ENCODE assay signal across 8 mouse cellular contexts in genomic region chr13:14065028-14065380, GRCm38 (mm10). TPM values are rescaled to one million over a fixed set of nuclear protein-coding genes. Genes with fewer than 3 reads are reported as not detected.
DNase-seq lines count a peak whose midpoint lies in the region; ATAC-seq and TF ChIP-seq lines count a peak whose summit lies in the region.

No protein-coding gene starts in this region.

- peak overlapping the region; percentile 83 for H3K4me2 ChIP-seq in liver, embryonic 12.5 days

- no peak for DNase-seq in cerebellum, adult 2 months
- no peak for DNase-seq in cerebellum, postnatal 25 days
- DNase-seq in thymus, adult 2 months = no peak
- no peak for DNase-seq in thymus, postnatal 25 days
- DNase-seq in right cerebral cortex, postnatal 14 days = no peak
- DNase-seq in thymus, adult 18-20 months = no peak
- DNase-seq in right cerebral cortex, postnatal 4 days = no peak

- WGBS in cerebellum, adult 2 months = 5% methylated on average over 9 of the region's 9 CpGs
- 3% methylated on average over 9 of the region's 9 CpGs for whole genome bisulfite sequencing in thymus, adult 2 months
- WGBS in liver, embryonic 12.5 days (ENCODE audit: insufficient replicate concordance) = 20% methylated on average over 9 of the region's 9 CpGs

- no peak for TF ChIP-seq POLR2A in cerebellum, adult 2 months (IDR thresholded peaks at IDR 0.05; ENCODE audit: borderline replicate concordance, insufficient read depth, low read length)
- no peak for TF ChIP-seq POLR2A in thymus, adult 2 months (IDR thresholded peaks at IDR 0.05; ENCODE audit: control insufficient read depth, extremely low read depth, insufficient read depth, low read length, poor library complexity)

- ATAC-seq in liver, embryonic 12.5 days = no peak

- no peaks in the 10 kb centered on the region for H3K27me3 ChIP-seq in cerebellum, adult 2 months (ENCODE audit: control insufficient read depth, insufficient read depth, low read length)
- H3K27me3 ChIP-seq in thymus, adult 2 months (ENCODE audit: control insufficient read depth, insufficient read depth, low read length) = no peaks in the 10 kb centered on the region
- H3K27me3 ChIP-seq in liver, embryonic 12.5 days (replicated peaks) = no peaks in the 10 kb centered on the region

- peaks cover 4% of the 10 kb centered on the region; the same call in 1 of the 2 replicates for H3K4me1 ChIP-seq in cerebellum, adult 2 months (ENCODE audit: control insufficient read depth, insufficient read depth, low read length)
- H3K4me1 ChIP-seq in thymus, adult 2 months (replicated peaks; ENCODE audit: control insufficient read depth, insufficient read depth, low read length) = 0 out of 2 replicates have a peak, but pooled peaks cover 3% of the 10 kb centered on the region
- peaks cover 34% of the 10 kb centered on the region for H3K4me1 ChIP-seq in liver, embryonic 12.5 days

- H3K9me3 ChIP-seq in liver, embryonic 12.5 days (replicated peaks) = no peaks in the 10 kb centered on the region

- H3K36me3 ChIP-seq in thymus, adult 2 months (ENCODE audit: control insufficient read depth, insufficient read depth, low read length) = no peaks in the 10 kb centered on the region
- peaks cover 24% of the 10 kb centered on the region; the same call in 1 of the 2 replicates for H3K36me3 ChIP-seq in liver, embryonic 12.5 days

- H3K4me3 ChIP-seq in cerebellum, adult 2 months (replicated peaks; ENCODE audit: insufficient read depth, low read depth, low read length) = peak overlapping the region; percentile 73
- peak overlapping the region; percentile 93 for H3K4me3 ChIP-seq in thymus, adult 2 months (ENCODE audit: control insufficient read depth, insufficient read depth, low read length)
- H3K4me3 ChIP-seq in liver, embryonic 12.5 days = peak overlapping the region; percentile 100

- H3K9ac ChIP-seq in liver, embryonic 12.5 days = peak overlapping the region; percentile 99

- no peak for TF ChIP-seq CTCF in cerebellum, adult 2 months (IDR thresholded peaks at IDR 0.05; ENCODE audit: borderline replicate concordance, insufficient read depth, low read depth, low read length)
- TF ChIP-seq CTCF in thymus, adult 2 months (IDR thresholded peaks at IDR 0.05; ENCODE audit: borderline replicate concordance, control insufficient read depth, extremely low read depth, insufficient read depth, low read length, poor library complexity) = no peak

- no peak overlapping the region for H3K27ac ChIP-seq in cerebellum, adult 2 months (ENCODE audit: insufficient read depth, low read length)
- no peak overlapping the region for H3K27ac ChIP-seq in thymus, adult 2 months (ENCODE audit: control insufficient read depth, insufficient read depth, low read length)
- H3K27ac ChIP-seq in liver, embryonic 12.5 days = peak overlapping the region; percentile 97

RNA-seq across cellular contexts. Expression of gene Ggps1, which starts 1.7 kb away (rescaled TPM):
- polyA plus RNA-seq in cerebellum, adult 2 months (2012; rRNA removed) = 57.1 and 60.1 TPM in 2 replicates
- 17.6 and 20.3 TPM in 2 replicates for polyA plus RNA-seq in thymus, adult 2 months (2012; rRNA removed)
- polyA plus RNA-seq in liver, embryonic 12.5 days (2016; fragmentation: Nextera tagmentation; extraction: Ambion mirVana) = 16.8 and 18.2 TPM in 2 replicates

RNA-seq across cellular contexts. Expression of gene Arid4b, which starts 2.0 kb away (rescaled TPM):
- polyA plus RNA-seq in cerebellum, adult 2 months (2012; rRNA removed) = 25.3 and 26.5 TPM in 2 replicates
- 10.2 and 10.3 TPM in 2 replicates for polyA plus RNA-seq in thymus, adult 2 months (2012; rRNA removed)
- polyA plus RNA-seq in liver, embryonic 12.5 days (2016; fragmentation: Nextera tagmentation; extraction: Ambion mirVana) = 23.5 and 25.1 TPM in 2 replicates

RNA-seq across cellular contexts. Expression of gene Tbce, which starts 25.6 kb away (rescaled TPM):
- polyA plus RNA-seq in cerebellum, adult 2 months (2012; rRNA removed) = 149 TPM in 2 replicates
- 28.4 and 36.7 TPM in 2 replicates for polyA plus RNA-seq in thymus, adult 2 months (2012; rRNA removed)
- 35.4 and 38.7 TPM in 2 replicates for polyA plus RNA-seq in liver, embryonic 12.5 days (2016; fragmentation: Nextera tagmentation; extraction: Ambion mirVana)
